Mouse (Mus musculus) olfactory bulb, adult 2 months (tissue): ENCODE measurements at regions not wholly inside any gene's neighbourhood (a gene's known extent, or its start where the extent isn't known, plus 50 kb on each side); places are given as distances from the start of the nearest gene placed in this dataset.

Experiments used
- CTCF ChIP-seq: fragments of 200-500 bp; IDR thresholded peaks from 2 replicates; pipeline ENCODE4 v1.5.1; 2012; ENCODE audit warnings: low read depth, mild to moderate bottlenecking, low read length, moderate library complexity; ENCODE audit not compliant: insufficient read depth
- POLR2A ChIP-seq: fragments of 200-500 bp; IDR thresholded peaks from 2 replicates; pipeline ENCODE4 v1.6.1; 2012; ENCODE audit warnings: mild to moderate bottlenecking, low read depth, low read length, moderate library complexity; ENCODE audit not compliant: insufficient read depth

GRCm38 (mm10) chr10:115681115-115681514 is 93.5 kb upstream of the Lgr5 start:
- TF ChIP-seq CTCF (no peak), POLR2A (no peak)
